Mouse (Mus musculus): ENCODE results near the gene Myrip. TPM values are rescaled to one million over a fixed set of nuclear protein-coding genes. Genes with fewer than 3 reads are reported as not detected.

Myrip gene
- total RNA-seq, 4 experiments from 2014 or later: 5.1 to 6.9 (median 6.3) TPM

Other genes starting within 250 kb of the Myrip start
- 1 to 10 TPM in 2 of 4 experiments, under 1 TPM in 2; 0.89 to 1.3 (median 1.1) TPM for gene Cx3cr1, start 231.6 kb upstream of the Myrip start, total RNA-seq (2022)
- gene Ccr8, start 209.4 kb upstream of the Myrip start, total RNA-seq (2022): not detected
- 10 to 100 TPM; 20.0 to 23.2 (median 21.8) TPM for gene Slc25a38, start 191.1 kb upstream of the Myrip start, total RNA-seq (2022)
- 100 to 1,000 TPM; 429 to 518 (median 467) TPM for gene Rpsa, start 173.8 kb upstream of the Myrip start, total RNA-seq (2022)
- gene Mobp, start 151.8 kb upstream of the Myrip start, total RNA-seq (2022): under 1 TPM in 3 of 4 experiments, not detected in 1; 0.16 to 0.53 (median 0.33) TPM
- gene Eif1b, start 190.7 kb downstream of the Myrip start, total RNA-seq (2022): 10 to 100 TPM; 61.1 to 80.7 (median 65.7) TPM
- gene Entpd3, start 238.3 kb downstream of the Myrip start, total RNA-seq (2022): not detected

Measured in heart, adult 8-10 months (tissue).